Mouse (Mus musculus) heart, embryonic 14.5 days (tissue): Measurements from ENCODE around the gene Masp2. TPM values are rescaled to one million over a fixed set of nuclear protein-coding genes. Genes with fewer than 3 reads are reported as not detected.

Experiments used
- ATAC-seq: fragments of 200-750 bp; cut with Nextera tagmentation; 2 replicates; pipeline ENCODE4 v1.8.0; 2017; ENCODE audit warnings: low read depth, moderate TSS enrichment; ENCODE audit not compliant: insufficient number of reproducible peaks, insufficient read depth, low FRiP score
- H3K27ac ChIP-seq, 2 experiments: fragments of 200-500 bp in 1 of 2; fragments of 300-500 bp in 1 of 2; sonication (generic) in 1 of 2; replicated peaks in 1 of 2; 2 replicates each; pipeline ENCODE4 v1.5.1; 2012 to 2014; ENCODE audit warnings: low read depth in 2 of 2, low read length in 2 of 2, control low read depth in 1 of 2, mild to moderate bottlenecking in 1 of 2, mixed read lengths in 1 of 2; ENCODE audit not compliant: control insufficient read depth in 1 of 2, insufficient read depth in 1 of 2
- H3K27me3 ChIP-seq: fragments of 300-500 bp; sonication (generic); 2 replicates; pipeline ENCODE4 v1.6.1; 2014; ENCODE audit warnings: mild to moderate bottlenecking, low read length, control low read depth; ENCODE audit not compliant: control insufficient read depth, insufficient read depth
- H3K36me3 ChIP-seq: fragments of 300-500 bp; sonication (generic); 2 replicates; pipeline ENCODE4 v1.6.1; 2014; ENCODE audit warnings: mild to moderate bottlenecking, control low read depth, low read length, mixed read lengths; ENCODE audit not compliant: control insufficient read depth, insufficient read depth
- H3K4me1 ChIP-seq, 2 experiments: fragments of 200-500 bp in 1 of 2; fragments of 300-500 bp in 1 of 2; sonication (generic) in 1 of 2; 2 replicates each; pipeline ENCODE4 v1.6.1; 2012 to 2014; ENCODE audit warnings: low read length in 2 of 2, control low read depth in 1 of 2, mixed read lengths in 1 of 2; ENCODE audit not compliant: control insufficient read depth in 2 of 2, insufficient read depth in 2 of 2
- H3K4me2 ChIP-seq: fragments of 300-500 bp; sonication (generic); 2 replicates; pipeline ENCODE4 v1.6.1; 2014; ENCODE audit warnings: mild to moderate bottlenecking, low read length
- H3K4me3 ChIP-seq, 2 experiments: fragments of 200-500 bp in 1 of 2; fragments of 300-500 bp in 1 of 2; sonication (generic) in 1 of 2; 2 replicates each; pipeline ENCODE4 v1.5.1; 2012 to 2014; ENCODE audit warnings: low read length in 2 of 2, mild to moderate bottlenecking in 2 of 2, control low read depth in 1 of 2, low read depth in 1 of 2, moderate library complexity in 1 of 2; ENCODE audit not compliant: control insufficient read depth in 1 of 2, insufficient read depth in 1 of 2
- H3K9ac ChIP-seq: fragments of 300-500 bp; sonication (generic); 2 replicates; pipeline ENCODE4 v1.6.1; 2014; ENCODE audit warnings: mild to moderate bottlenecking, low read length
- H3K9me3 ChIP-seq: fragments of 300-500 bp; sonication (generic); 2 replicates; pipeline ENCODE4 v1.6.1; 2016; ENCODE audit warnings: low read length, control low read depth; ENCODE audit not compliant: control insufficient read depth
- WGBS: fragments of 180-500 bp; shearing (Covaris S2); extraction: QIAGEN DNeasy Blood & Tissue Kit; methylation state at CpG from one replicate; pipeline ENCODE4 v1.1.7; 2014; 5-methylcytosine and 5-hydroxymethylcytosine counted together
- polyA plus RNA-seq: library from polyadenylated mRNA; unstranded; fragments of >200 nt; fragmentation: Nextera tagmentation; extraction: Ambion mirVana; gene quantifications from 2 replicates; pipeline ENCODE4 v1.2.1, GENCODE M21; 2014

Masp2 gene
- polyA plus RNA-seq, 1 experiment from 2014 or later, result not detected

- no peaks in the 10 kb centered on the region for H3K9me3 ChIP-seq
- peaks cover 81% of the 10 kb centered on the region for H3K36me3 ChIP-seq
- 60% methylated on average over 4 of the region's 4 CpGs for whole genome bisulfite sequencing
- H3K9ac ChIP-seq, result no peak overlapping the region
- no peak for ATAC-seq
- no peak overlapping the region for H3K4me2 ChIP-seq
- no peaks in the 10 kb centered on the region for H3K27me3 ChIP-seq
- H3K27ac ChIP-seq, result no peak overlapping the region
- H3K4me1 ChIP-seq, result peaks cover 4 to 21% of the 10 kb centered on the region in 2 experiments
- no peak overlapping the region for H3K4me3 ChIP-seq
Observed at GRCm38 (mm10) chr4:148612557-148612956, 10.2 kb downstream of the Masp2 start.

GRCm38 (mm10) chr4:148613738-148614137 lies 11.4 kb downstream of the Masp2 start:
- Histone ChIP-seq H3K27me3 (no peaks in the 10 kb centered on the region), H3K4me3 (no peak overlapping the region), H3K4me2 (no peak overlapping the region), H3K27ac (no peak overlapping the region), H3K9me3 (no peaks in the 10 kb centered on the region), H3K9ac (no peak overlapping the region), H3K4me1 (peaks cover 2 to 12% of the 10 kb centered on the region in 2 experiments), H3K36me3 (peaks cover 92% of the 10 kb centered on the region)
- no peak for ATAC-seq
- WGBS, result 82% methylated on average over 9 of the region's 9 CpGs

GRCm38 (mm10) chr4:148619805-148620204 lies 17.5 kb downstream of the Masp2 start:
- no peak overlapping the region for H3K27ac ChIP-seq
- no peak for ATAC-seq
- H3K4me1 ChIP-seq, result peaks cover 0 to 11% of the 10 kb centered on the region in 2 experiments; a peak in 2 of 4 replicates
- no peak overlapping the region for H3K4me2 ChIP-seq
- no peaks in the 10 kb centered on the region for H3K9me3 ChIP-seq
- peaks cover 99% of the 10 kb centered on the region for H3K36me3 ChIP-seq
- no peak overlapping the region for H3K9ac ChIP-seq
- no peak overlapping the region for H3K4me3 ChIP-seq
- H3K27me3 ChIP-seq, result no peaks in the 10 kb centered on the region
- 79% methylated on average over 1 of the region's 1 CpGs for WGBS

- Histone ChIP-seq H3K9me3 (no peaks in the 10 kb centered on the region), H3K27ac (no peak overlapping the region), H3K27me3 (no peaks in the 10 kb centered on the region), H3K4me3 (no peak overlapping the region), H3K4me1 (peaks cover 2 to 17% of the 10 kb centered on the region in 2 experiments; a peak in 3 of 4 replicates), H3K4me2 (no peak overlapping the region), H3K36me3 (peaks cover 95% of the 10 kb centered on the region), H3K9ac (no peak overlapping the region)
- WGBS, result 85% methylated on average over 1 of the region's 1 CpGs
- ATAC-seq, result no peak
Observed at GRCm38 (mm10) chr4:148620718-148621117, 18.4 kb downstream of the Masp2 start.

GRCm38 (mm10) chr4:148622485-148622884 lies 20.1 kb downstream of the Masp2 start:
- Histone ChIP-seq H3K36me3 (peaks cover 77% of the 10 kb centered on the region), H3K4me3 (no peak overlapping the region), H3K4me2 (no peak overlapping the region), H3K27me3 (no peaks in the 10 kb centered on the region), H3K27ac (no peak overlapping the region), H3K9me3 (no peaks in the 10 kb centered on the region), H3K4me1 (peaks cover 2 to 17% of the 10 kb centered on the region in 2 experiments; a peak in 3 of 4 replicates), H3K9ac (no peak overlapping the region)
- 96% methylated on average over 4 of the region's 4 CpGs for WGBS
- ATAC-seq, result no peak

- peaks cover 67% of the 10 kb centered on the region for H3K36me3 ChIP-seq
- H3K9ac ChIP-seq, result no peak overlapping the region
- no peak overlapping the region for H3K4me3 ChIP-seq
- no peaks in the 10 kb centered on the region for H3K9me3 ChIP-seq
- no peak overlapping the region for H3K27ac ChIP-seq
- ATAC-seq, result no peak
- no peaks in the 10 kb centered on the region for H3K27me3 ChIP-seq
- H3K4me2 ChIP-seq, result no peak overlapping the region
- H3K4me1 ChIP-seq, result peaks cover 2 to 17% of the 10 kb centered on the region in 2 experiments; a peak in 3 of 4 replicates
- 84% methylated on average over 4 of the region's 4 CpGs for WGBS
Observed at GRCm38 (mm10) chr4:148623609-148624008, 21.3 kb downstream of the Masp2 start.

GRCm38 (mm10) chr4:148625010-148625409 lies 22.7 kb downstream of the Masp2 start:
- no peak overlapping the region for H3K9ac ChIP-seq

More at GRCm38 (mm10) chr4:148625010-148625409, 22.7 kb downstream of the Masp2 start:
- Histone ChIP-seq H3K36me3 (peaks cover 53% of the 10 kb centered on the region), H3K4me3 (peak overlapping the region in 1 of 2 experiments; percentile 100; a peak in 1 of 4 replicates), H3K27ac (no peak overlapping the region), H3K27me3 (no peaks in the 10 kb centered on the region), H3K9me3 (no peaks in the 10 kb centered on the region), H3K4me1 (peaks cover 2 to 17% of the 10 kb centered on the region in 2 experiments; a peak in 3 of 4 replicates), H3K4me2 (peak overlapping the region; percentile 76)
- ATAC-seq, result no peak
- 79% methylated on average over 10 of the region's 10 CpGs for WGBS
